Mouse (Mus musculus): ENCODE measurements at regions not wholly inside any gene's neighbourhood (a gene's known extent, or its start where the extent isn't known, plus 50 kb on each side); places are given as distances from the start of the nearest gene placed in this dataset.

DNA sequence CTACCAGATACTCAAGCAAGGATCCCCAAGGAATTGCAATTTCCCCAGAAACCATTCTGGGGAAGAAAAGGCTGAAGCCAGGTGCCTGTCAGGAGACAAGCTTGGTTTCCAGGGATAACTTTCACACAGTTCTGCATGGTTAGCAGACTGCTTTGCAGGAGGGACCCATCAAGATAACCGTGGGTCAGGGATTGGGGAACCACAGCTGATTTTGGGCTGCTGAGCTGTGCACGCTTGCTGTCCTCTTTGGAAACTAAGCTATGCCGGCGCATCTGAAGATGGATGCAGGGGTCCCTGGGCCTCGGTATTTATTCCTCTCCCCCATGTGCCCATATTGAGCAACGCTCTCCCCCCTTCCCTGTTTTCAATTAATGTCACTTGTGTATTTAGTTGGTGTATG lies 151.1 kb downstream of the Qrsl1 start:
- no peak for DNase-seq

DNA sequence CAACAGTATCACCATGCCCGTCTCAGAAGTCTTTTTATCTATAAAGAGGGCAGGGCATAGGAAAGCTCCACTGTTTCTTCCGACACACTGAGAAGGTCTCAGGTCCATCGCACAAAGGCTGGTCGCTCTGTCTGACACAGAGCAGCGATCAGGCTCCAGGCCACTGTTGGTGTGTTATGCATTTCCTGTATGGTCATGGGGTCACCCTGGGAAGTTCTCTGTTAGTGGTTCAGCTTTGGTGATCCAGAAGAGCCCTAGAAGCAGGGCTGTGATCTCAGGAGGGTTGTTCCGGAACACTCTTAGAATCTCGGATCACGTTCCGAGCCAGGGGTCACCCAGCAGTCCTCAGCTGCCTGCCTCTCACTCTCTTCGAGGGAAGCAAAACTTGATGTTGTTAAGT lies 150.7 kb downstream of the Qrsl1 start:
- DNase-seq: peak; percentile 50

DNA sequence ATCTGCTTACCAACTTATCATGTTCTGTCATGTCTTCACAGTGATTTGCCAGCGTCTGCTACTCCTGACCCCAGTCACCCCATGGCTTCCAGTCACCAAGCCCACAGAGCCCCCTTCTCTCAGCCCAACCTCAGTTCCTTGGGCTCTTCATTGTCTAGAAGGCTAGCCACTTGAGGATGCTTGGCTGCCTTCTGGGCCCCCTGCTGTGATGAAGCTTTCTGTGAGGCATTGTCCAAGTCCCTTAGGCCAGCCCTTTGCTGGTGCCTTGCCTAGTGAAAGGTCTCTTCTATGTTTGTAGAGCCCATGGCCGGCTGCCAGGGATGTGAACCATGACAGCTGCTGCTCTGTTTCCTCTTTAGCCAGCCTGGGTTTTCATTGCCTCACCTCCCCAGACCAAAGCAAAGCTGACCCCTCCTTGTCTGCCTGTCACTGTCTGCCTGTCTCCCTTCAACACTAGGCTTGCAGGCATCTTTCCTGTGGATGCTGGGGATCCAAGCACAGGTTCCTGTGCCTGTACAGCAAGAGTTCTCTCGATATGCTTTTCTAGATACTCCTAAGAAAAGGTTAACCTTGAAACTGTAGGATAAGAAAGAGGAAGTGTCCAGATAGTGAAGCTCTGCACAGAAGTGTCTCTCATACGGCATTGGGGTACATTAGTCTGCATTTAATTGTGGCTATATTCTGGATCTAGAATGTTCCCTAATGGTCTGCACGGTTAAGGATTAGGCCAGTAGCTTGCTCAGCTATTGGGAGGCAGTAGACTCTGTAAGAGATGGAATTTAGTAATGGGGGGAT lies 149.5 kb downstream of the Qrsl1 start:
- DNase-seq: peak; percentile 95

GRCm38 (mm10) chr10:43756881-43757565 lies 144.5 kb downstream of the Qrsl1 start:
- DNase-seq: no peak

DNA sequence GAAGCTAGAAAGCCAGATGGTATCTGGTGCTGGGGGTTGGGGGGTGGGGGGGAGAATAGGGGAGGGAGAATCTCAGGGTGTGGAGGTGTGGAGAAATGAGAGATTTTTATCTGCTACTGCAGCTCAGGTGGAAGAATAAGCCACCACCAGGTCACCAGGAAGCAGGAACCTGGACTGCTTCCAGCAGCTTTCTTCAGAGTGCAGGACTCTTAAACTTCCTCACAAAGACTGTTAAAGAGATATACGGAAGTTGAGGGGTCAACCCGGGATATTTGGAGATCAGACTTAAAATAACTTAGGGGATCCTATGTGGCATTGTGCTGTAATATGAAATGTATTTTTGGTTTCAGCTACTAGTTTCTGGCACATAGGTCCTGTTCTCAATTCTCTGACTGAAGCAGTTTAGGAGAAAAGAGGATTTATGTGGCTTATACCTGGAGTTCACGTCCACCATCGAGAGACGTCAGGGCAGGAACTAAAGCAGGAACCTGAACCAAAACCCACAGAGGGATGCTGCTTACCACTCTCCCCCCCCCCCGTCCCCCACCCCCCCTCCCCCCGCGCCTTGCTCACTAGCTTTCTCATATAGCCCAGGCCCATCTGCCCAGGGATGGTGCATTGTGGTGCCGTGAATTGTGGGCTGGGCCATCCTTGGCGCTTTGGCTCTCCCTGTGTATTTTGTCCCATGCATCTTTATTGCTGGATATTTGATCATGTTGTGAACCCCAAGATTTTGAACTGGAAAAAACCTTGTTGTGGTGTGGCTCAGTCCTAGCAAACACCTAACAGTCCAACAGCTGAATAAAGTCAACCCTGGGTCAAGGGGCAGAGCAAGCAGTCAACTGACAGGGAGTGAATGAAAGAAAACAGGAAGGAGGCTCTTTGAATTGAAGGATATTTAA lies 143.2 kb downstream of the Qrsl1 start:
- DNase-seq: peak; percentile 67

DNA sequence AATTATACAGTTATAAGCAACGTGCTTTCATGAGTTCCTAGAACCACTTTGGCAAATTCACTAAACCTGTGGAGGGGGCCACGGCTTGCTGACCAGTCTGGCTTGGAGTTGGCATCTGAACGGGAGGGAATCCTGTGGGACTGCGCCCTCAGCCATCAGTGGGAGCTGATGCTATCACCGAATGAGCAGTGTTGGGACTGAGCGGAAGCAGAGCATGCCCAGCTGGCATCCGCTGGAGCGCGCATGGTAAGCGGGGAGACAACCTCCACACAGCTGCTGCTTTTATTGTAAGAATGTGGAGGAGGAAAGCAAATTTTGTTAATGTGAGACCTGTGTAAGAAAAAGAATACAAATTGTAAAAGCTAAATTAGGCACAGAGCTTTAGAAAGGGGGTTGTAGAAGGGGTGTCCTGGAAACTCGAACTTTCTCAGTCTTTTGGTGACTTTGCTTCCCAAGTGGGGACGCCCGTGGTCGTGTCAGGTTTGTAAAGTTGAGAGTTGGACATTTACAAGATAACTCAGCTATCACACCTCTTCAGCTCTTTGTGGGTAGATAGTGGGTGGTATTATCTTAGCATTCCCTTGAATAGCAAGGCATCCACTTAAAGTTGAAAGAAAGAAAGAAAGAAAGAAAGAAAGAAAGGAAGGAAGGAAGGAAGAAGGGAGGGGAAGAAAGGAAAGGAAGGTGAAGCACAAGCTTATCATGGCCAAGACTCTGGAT lies 142.2 kb downstream of the Qrsl1 start:
- DNase-seq: no peak

- no peak for DNase-seq
Observed at GRCm38 (mm10) chr10:43759906-43760281, 141.7 kb downstream of the Qrsl1 start.

- DNase-seq: no peak
Observed at GRCm38 (mm10) chr10:43761979-43762570, 139.5 kb downstream of the Qrsl1 start.

GRCm38 (mm10) chr10:43764581-43764980 lies 137.0 kb downstream of the Qrsl1 start:
- no peak for DNase-seq

- DNase-seq: peak; percentile 71
Observed at GRCm38 (mm10) chr10:43765275-43765674, 136.3 kb downstream of the Qrsl1 start.

DNA sequence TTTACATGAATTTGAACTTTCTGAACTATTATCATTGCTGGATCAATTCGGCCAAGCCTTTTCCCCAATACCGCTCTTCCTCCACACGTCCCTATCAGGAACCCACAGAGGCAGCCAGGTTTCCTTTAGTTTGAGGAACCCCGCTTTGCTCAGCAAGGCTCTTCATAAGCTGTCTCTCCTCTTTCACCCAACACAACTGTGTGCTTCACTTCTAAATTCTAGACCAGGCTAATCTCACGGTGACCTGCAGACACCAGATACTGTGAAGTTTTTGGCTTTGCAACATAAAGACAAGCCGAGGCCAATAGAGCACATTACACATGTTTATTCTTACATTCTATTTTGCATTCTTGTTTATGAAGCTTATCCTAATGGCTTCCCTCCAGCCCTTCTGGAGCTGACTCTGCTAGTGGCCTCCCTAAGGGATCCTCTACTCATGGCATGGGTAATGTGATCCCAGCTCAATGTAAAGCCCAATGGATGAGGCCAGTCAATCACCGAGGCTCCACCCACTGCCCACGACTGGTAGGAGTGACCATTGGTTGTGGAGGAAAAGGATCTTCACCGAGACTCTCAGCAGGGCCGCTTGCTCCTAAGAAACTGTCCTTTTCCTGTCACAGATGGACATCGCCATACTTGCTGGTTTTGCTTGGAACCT lies 135.6 kb downstream of the Qrsl1 start:
- no peak for DNase-seq

- no peak for DNase-seq
Observed at GRCm38 (mm10) chr10:43767961-43768726, 133.4 kb downstream of the Qrsl1 start.

DNA sequence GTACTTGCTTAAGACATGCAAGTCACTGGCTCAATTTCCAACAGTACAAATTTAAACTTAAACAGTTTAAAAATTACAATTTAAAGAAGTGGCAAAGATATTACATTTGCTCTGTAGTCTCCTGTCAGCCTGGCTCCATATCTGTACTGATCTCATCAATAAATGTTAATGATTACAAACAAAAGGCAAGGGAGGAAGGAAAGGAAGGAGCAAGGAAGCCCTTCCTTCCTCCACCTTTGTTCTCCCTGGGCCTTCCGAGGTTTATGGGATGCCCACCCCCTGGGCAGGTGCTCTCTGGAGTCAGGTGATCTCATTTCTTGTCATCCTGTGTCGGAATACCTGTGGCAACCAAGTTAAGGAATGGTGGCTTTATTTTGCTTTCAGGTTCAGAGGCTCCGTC lies 132.5 kb downstream of the Qrsl1 start:
- DNase-seq: no peak

- DNase-seq: no peak
Observed at GRCm38 (mm10) chr10:43775807-43776206, 125.7 kb downstream of the Qrsl1 start.

GRCm38 (mm10) chr10:43777612-43778600 lies 123.6 kb downstream of the Qrsl1 start:
- no peak for DNase-seq

- DNase-seq: no peak
Observed at GRCm38 (mm10) chr10:43780571-43780970, 121.0 kb downstream of the Qrsl1 start.

DNA sequence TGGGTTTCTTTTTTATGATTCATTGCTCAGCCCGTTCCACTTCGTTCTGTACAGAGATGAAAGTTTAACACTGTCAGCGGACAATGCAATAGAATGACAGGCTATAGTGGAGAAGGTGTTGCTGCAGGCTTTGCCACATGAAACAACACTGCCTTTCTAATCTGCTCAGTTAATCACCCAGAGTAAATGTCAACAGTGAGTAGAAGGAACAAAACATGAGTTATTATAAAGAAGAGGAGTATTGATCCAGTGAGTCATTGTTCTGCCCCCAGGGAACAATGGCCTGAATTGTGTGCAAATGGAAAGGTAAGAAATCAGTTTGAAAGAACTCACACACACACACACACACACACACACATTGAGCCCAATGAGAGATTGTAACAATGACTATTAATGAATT lies 118.2 kb downstream of the Qrsl1 start:
- DNase-seq: no peak

GRCm38 (mm10) chr10:43790780-43791179 lies 110.8 kb downstream of the Qrsl1 start:
- no peak for DNase-seq

DNA sequence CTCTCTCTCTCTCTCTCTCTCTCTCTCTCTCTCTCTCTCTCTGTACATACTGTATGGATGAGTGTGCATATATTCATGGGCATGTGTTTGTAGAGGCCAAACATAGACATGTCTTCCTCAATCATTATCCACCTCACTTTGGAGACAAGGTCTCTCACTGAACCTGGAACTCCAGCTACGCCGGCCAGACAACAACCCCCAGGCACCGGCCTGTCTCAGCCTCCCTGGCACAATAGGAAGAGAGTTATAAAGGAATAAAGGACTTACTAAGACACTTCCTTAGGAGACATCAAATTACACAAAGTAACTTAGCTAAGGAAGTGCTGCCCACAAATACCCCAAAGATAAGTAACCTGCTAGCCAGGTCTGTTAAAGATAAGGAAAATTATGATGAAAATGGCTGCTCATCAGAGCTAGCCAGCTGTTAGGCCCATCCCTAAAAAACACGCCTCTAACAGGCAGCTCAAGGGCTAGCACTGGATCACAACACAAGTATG lies 110.0 kb downstream of the Qrsl1 start:
- DNase-seq: no peak

- DNase-seq: no peak
Observed at GRCm38 (mm10) chr10:43792618-43793017, 108.9 kb downstream of the Qrsl1 start.

Measured in kidney, adult 9 months (tissue).